Mouse (Mus musculus) forelimb bud, embryonic 11.5 days (tissue): ENCODE data around the gene Plekhg3.

Experiments
- DNase-seq: peaks from one replicate; pipeline ENCODE4 v3.0.0-alpha.2; 2012; ENCODE audit warnings: low read depth, low spot score

The Plekhg3 gene

GRCm38 (mm10) chr12:76527245-76527881, 3.3 kb upstream of the Plekhg3 start:
- DNase-seq = no peak

GRCm38 (mm10) chr12:76528766-76529165, 1.9 kb upstream of the Plekhg3 start:
- no peak for DNase-seq

DNA sequence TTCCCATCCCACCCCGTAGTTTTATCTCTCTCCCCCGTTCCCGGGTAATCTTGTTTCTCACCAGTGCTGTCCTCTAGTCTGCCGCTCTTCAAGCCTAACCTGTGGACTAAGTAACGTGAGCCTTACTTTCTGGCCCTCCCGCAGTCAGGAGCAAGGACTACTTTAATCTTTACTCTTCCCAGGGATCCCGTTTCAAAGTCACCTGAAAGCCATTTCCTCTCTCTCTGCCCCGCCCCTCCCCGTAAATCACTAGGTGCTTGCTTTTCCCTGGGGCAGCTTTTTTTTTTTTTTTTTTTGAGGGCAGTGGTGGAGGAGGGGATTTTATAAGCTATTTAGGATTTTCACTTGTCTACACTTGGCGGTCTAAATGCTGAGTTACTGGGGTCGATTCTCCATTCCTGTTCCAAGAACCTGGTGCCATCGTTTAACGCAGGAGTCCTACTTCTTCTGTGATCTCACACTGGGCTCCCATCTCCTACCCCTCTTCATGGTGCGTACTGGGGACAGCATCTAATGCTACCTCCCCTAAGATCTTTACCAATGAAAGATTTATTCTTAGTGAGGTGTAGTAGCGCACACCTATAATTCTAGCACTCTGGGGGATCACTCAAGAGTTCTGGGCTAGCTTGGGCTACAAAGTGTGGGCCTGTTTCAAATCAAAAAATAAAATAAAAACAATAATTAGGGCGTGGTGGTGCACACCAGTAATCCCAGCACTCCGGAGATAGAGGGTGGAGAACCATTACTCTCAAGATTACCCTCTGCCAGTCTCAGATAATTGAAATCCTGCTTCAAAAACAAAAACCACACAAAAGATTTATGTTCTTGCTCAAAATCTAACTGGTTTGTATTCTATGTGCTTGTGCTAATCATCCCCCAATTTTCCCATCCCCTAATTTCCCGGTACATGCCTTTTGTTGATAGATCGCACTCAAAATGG, 1.6 kb downstream of the Plekhg3 start:
- peak; percentile 67 for DNase-seq

- DNase-seq = no peak
Observed at GRCm38 (mm10) chr12:76532926-76533376, 2.3 kb downstream of the Plekhg3 start.

- DNase-seq = peak; percentile 68
Observed at GRCm38 (mm10) chr12:76533377-76534222, 2.9 kb downstream of the Plekhg3 start.

GRCm38 (mm10) chr12:76534233-76534632, 3.5 kb downstream of the Plekhg3 start:
- DNase-seq = no peak

GRCm38 (mm10) chr12:76534641-76535283, 4.1 kb downstream of the Plekhg3 start:
- no peak for DNase-seq

DNA sequence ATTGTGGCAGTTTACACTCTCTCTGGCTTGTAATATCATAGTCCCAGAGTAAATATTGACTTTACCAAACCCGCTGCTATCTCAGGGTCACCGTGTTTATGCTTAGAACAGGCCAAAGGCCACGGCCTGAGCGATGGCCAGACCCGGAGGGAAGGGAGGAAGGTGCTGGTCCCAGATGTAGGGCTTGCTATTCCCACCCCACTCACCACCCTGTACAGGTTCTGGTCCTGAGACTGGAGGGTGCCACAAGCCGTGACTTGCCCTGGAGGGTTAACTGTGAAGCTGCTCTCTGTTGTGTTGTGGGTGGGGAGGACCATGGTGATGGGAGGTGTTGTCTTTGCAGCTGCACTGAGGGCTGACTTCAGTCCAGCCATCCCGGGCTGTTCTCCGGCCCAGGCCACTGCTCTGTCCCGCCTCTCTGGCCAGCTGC, 4.8 kb downstream of the Plekhg3 start:
- no peak for DNase-seq

DNA sequence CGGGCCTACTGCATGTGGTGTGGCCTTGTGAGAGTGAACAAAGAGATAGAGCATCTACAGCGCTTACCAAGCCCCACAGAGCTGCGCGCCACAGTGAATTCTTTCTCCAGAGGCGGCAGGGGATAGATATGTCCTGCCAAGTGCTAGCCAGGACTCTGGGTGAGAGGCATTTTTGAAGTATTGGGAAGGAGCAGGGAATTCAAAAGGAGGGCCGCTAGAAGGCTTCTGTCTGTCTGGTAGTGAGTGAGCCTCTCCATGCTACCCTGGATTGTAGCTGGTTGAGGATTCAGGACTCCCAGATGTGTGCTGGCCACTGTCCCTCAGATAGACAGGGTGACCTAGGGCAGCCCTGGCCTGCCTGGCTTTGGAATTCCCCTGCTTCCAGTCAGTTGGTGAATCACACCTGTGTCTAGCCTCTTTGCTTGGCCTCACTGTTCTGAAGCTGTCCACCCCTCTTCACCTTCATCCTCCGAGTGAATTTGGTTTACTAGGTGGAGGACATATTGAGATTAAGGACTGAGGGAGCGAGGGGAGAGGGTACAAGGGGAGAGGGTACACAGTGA, 6.0 kb downstream of the Plekhg3 start:
- DNase-seq = no peak

DNA sequence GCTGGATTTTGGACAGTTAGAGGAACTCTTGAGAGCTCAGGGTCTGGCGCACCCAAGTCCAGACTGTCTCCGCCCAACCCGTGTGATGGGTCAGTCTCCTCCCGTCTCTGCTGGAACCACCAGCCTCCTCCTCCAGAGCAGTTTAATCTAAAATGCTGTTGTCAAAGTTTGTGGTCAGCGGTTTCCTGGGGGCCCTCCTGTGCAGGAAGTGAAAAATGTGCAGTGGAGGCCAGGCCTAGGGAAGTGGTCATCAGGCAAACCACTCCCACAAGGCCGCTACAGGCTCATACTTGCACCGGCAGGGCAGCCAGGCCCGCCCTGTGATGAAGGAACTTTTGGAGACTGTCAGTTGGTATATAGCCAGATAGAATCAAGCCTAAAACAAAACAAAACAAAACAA, 6.7 kb downstream of the Plekhg3 start:
- no peak for DNase-seq

DNA sequence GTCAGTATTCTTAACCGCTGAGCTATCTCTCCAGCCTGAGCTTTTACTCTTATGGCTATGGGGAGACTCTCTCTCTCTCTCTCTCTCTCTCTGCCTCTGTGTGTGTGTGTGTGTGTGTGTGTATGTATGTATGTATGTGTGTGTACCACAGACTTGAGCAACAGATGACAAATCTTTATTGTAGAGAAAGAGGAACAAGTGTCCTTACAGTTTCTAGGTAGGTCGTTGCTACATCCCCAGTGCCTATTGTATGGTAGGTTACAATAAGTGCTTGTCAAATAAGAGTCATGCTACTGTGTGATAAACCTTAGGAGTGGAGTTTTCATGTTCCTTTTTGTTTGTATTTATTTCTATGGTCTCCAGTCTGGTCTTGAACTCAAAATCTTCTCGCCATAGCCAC, 9.5 kb downstream of the Plekhg3 start:
- DNase-seq = no peak

GRCm38 (mm10) chr12:76540701-76541221, 10.1 kb downstream of the Plekhg3 start:
- DNase-seq = no peak

GRCm38 (mm10) chr12:76541475-76541874, 10.8 kb downstream of the Plekhg3 start:
- no peak for DNase-seq

GRCm38 (mm10) chr12:76541879-76542278, 11.2 kb downstream of the Plekhg3 start:
- no peak for DNase-seq

- no peak for DNase-seq
Observed at GRCm38 (mm10) chr12:76545786-76546370, 15.2 kb downstream of the Plekhg3 start.

DNA sequence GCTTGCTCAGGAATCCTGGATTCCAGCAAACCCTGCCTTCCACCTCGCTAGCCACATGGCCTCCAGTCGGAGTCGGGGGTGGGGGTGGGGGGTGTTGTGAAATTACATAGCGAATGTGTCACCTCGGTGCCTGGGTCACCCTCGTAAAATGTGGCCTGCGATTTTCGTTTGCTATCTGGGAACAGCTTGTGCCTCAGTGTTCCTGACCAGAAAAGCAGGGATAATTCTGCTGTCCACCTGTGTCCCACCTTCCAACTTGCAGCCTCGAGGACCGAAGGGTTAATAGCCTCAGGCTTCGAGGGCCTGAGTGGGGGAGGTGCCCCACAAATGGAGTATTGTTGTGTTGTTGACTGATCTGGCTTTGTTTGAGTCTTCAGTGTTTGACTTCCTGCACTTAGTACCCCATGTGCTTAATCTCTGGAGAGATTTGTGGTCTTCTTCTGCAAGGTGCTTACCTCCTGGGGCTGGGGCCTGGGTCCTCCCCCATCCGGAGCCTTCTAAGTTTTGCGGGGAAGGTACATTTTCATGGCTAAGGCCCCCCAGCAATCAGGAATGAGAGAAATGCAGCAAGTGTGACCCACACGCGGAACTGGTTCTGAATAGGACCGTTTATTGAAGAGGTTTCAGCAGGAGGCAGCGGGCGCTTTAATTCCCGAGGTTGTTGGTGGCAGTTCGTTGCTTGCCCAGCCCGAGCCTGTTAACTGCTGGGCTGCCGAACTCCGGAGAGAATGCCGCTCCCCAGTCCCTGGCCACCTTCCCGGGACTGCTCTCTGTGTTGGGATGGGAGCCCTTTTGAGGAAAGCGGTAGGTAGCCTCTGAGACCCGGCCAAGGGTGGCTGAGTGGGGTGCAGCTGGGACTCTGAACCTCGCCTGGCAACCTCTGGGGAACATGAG, 15.9 kb downstream of the Plekhg3 start:
- DNase-seq = peak; percentile 59

- no peak for DNase-seq
Observed at GRCm38 (mm10) chr12:76547409-76548081, 16.9 kb downstream of the Plekhg3 start.

- DNase-seq = no peak
Observed at GRCm38 (mm10) chr12:76548082-76548423, 17.4 kb downstream of the Plekhg3 start.

- no peak for DNase-seq
Observed at GRCm38 (mm10) chr12:76549203-76549602, 18.5 kb downstream of the Plekhg3 start.
